Mouse (Mus musculus) MEL (cell line): ENCODE measurements around the gene Xlr4b.
"Not testable (repeated sequence)": the region's sequence is repeated elsewhere in the genome, so short reads cannot be mapped to it uniquely, and the experiment has no call there.

ENCODE experiments used
- CHD2 ChIP-seq: IDR thresholded peaks from 2 replicates; pipeline ENCODE4 v1.6.1; 2011; ENCODE audit warnings: low read length, improper control_type of control experiment
- CTCF ChIP-seq, 3 experiments: IDR thresholded peaks in 2 of 3; conservative IDR thresholded peaks in 1 of 3; 2 replicates each; pipeline ENCODE4 v1.5.1; 2011 to 2012; ENCODE audit warnings: low read length in 3 of 3, low read depth in 2 of 3, mild to moderate bottlenecking in 2 of 3, improper control_type of control experiment in 1 of 3, inconsistent platforms in 1 of 3, mixed read lengths in 1 of 3, moderate library complexity in 1 of 3; ENCODE audit not compliant: control insufficient read depth in 1 of 3, insufficient read depth in 1 of 3, poor library complexity in 1 of 3, severe bottlenecking in 1 of 3
- GATA1 ChIP-seq: IDR thresholded peaks from 2 replicates; pipeline ENCODE4 v1.6.1; 2011; ENCODE audit warnings: low read depth, low read length, improper control_type of control experiment
- JUND ChIP-seq: IDR thresholded peaks from 2 replicates; pipeline ENCODE4 v1.6.1; 2011; ENCODE audit warnings: low read depth, mild to moderate bottlenecking, improper control_type of control experiment, low read length
- KAT2A ChIP-seq: conservative IDR thresholded peaks from 2 replicates; pipeline ENCODE4 v1.6.1; 2012; ENCODE audit warnings: low read depth, low read length, improper control_type of control experiment, inconsistent platforms
- MAFK ChIP-seq: IDR thresholded peaks from 2 replicates; pipeline ENCODE4 v1.6.1; 2011; ENCODE audit warnings: low read depth, mild to moderate bottlenecking, low read length, improper control_type of control experiment, borderline replicate concordance
- POLR2A ChIP-seq, 2 experiments: IDR thresholded peaks; 2 replicates each; pipeline ENCODE4 v1.6.1; 2011 to 2012; ENCODE audit warnings: low read length in 2 of 2, mild to moderate bottlenecking in 2 of 2, control low read depth in 1 of 2, improper control_type of control experiment in 1 of 2, low read depth in 1 of 2, moderate library complexity in 1 of 2; ENCODE audit not compliant: control insufficient read depth in 1 of 2, insufficient read depth in 1 of 2, poor library complexity in 1 of 2
- POLR2AphosphoS2 ChIP-seq: IDR thresholded peaks from 2 replicates; pipeline ENCODE4 v1.6.1; 2011; ENCODE audit warnings: low read length, improper control_type of control experiment
- POLR2AphosphoS5 ChIP-seq: IDR thresholded peaks from 2 replicates; pipeline ENCODE4 v1.6.1; 2012; ENCODE audit warnings: low read depth, borderline replicate concordance, mild to moderate bottlenecking, inconsistent platforms, low read length, moderate library complexity, mixed read lengths
- RAD21 ChIP-seq: IDR thresholded peaks from 2 replicates; pipeline ENCODE4 v1.6.1; 2011; ENCODE audit warnings: mild to moderate bottlenecking, low read depth, low read length, improper control_type of control experiment
- TAL1 ChIP-seq: IDR thresholded peaks from 2 replicates; pipeline ENCODE4 v1.6.1; 2012; ENCODE audit warnings: mild to moderate bottlenecking, inconsistent platforms, low read length, moderate library complexity, mixed read lengths
- USF2 ChIP-seq, 2 experiments: IDR thresholded peaks; 2 replicates each; pipeline ENCODE4 v1.6.1; 2011 to 2012; ENCODE audit warnings: improper control_type of control experiment in 2 of 2, low read length in 2 of 2, borderline replicate concordance in 1 of 2, inconsistent platforms in 1 of 2, low read depth in 1 of 2, mild to moderate bottlenecking in 1 of 2; ENCODE audit not compliant: insufficient read depth in 1 of 2

- TF ChIP-seq KAT2A; USF2 (IDR thresholded peaks at IDR 0.05; ENCODE audit: borderline replicate concordance in 1 of 2, insufficient read depth in 1 of 2, low read depth in 1 of 2, low read length in 2 of 2); CTCF (IDR thresholded peaks at IDR 0.05 in 2 of 3, conservative IDR thresholded peaks at IDR 0.05 in 1 of 3; ENCODE audit: control insufficient read depth in 1 of 3, insufficient read depth in 1 of 3, low read depth in 2 of 3, low read length in 3 of 3, poor library complexity in 1 of 3, severe bottlenecking in 1 of 3); JUND; POLR2AphosphoS2; TAL1; MAFK; POLR2A (IDR thresholded peaks at IDR 0.05; ENCODE audit: control insufficient read depth in 1 of 2, insufficient read depth in 1 of 2, low read depth in 1 of 2, low read length in 2 of 2, poor library complexity in 1 of 2); GATA1; RAD21; POLR2AphosphoS5: not testable (repeated sequence)
- peak; percentile 19; the same call in 1 of the 2 replicates for TF ChIP-seq CHD2
Measured at GRCm38 (mm10) chrX:73191934-73192333, 22.2 kb upstream of the Xlr4b start, which contains the start of gene Xlr3b.
